14 mouse cellular contexts compared by ENCODE assay signal in the genomic region with DNA sequence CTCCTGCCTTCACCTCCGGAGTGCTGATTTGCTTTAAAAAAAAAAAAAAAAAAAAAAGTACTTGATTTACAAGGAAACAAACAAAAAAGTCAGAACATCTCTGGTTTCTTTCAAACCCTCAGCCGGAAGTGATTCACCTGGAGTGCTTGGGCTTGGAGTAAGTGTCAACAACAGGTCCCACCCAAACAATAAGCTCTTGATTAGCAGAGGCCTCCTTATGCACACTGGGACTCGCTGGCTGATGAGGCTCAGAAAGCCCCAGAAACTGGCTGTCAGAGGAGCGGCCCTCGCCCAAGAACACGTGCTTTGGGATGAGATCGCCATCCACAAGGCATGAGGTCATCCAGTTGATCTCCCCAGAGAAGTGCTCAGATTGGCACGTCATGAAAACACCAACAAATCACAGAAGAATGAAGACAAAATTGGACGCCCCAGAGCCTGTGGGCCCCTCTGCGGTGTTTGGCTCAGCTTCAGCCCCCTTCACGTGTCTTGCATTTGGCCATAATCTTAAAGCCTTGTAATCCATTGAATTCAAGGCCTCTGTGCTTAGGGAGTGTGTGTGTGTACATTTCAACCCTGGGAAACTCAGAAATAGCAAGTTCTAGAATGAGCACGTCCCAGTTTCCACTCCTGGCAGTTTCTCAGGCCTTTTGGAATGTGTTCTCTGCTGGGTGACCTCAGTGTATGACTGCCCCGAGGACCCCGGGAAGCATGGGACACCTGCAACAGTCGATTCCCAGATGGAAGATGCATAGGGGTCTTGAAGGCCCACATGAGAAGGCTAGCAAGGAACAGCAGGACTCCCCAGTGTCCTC.
DNase-seq lines count a peak whose midpoint lies in the region; ATAC-seq and TF ChIP-seq lines count a peak whose summit lies in the region.
"Had no signal": no experiment of that assay in that cellular context is flagged by ENCODE, and none has a peak within 500 bp of the region (broad histone marks: within the 10 kb centered on the region; RNA-seq: fewer than 3 reads in every experiment).

No protein-coding gene starts in this region.

- TF ChIP-seq CTCF in heart, postnatal 0 days (IDR thresholded peaks at IDR 0.05; ENCODE audit: low read depth): no peak
- TF ChIP-seq CTCF in thymus, adult 2 months (IDR thresholded peaks at IDR 0.05; ENCODE audit: borderline replicate concordance, control insufficient read depth, extremely low read depth, insufficient read depth, low read length, poor library complexity): no peak

- WGBS in limb, embryonic 13.5 days: 70% methylated on average over 15 of the region's 15 CpGs
- 85% methylated on average over 15 of the region's 15 CpGs for WGBS in limb, embryonic 10.5 days
- 63% methylated on average over 15 of the region's 15 CpGs for WGBS in heart, postnatal 0 days
- whole genome bisulfite sequencing in stomach, embryonic 15.5 days: 66% methylated on average over 15 of the region's 15 CpGs
- WGBS in thymus, adult 2 months: 90% methylated on average over 15 of the region's 15 CpGs

- H3K9me3 ChIP-seq in limb, embryonic 13.5 days: no peaks in the 10 kb centered on the region
- no peaks in the 10 kb centered on the region for H3K9me3 ChIP-seq in limb, embryonic 10.5 days (replicated peaks)
- no peaks in the 10 kb centered on the region for H3K9me3 ChIP-seq in heart, postnatal 0 days (replicated peaks; ENCODE audit: control insufficient read depth, low read length)
- H3K9me3 ChIP-seq in stomach, embryonic 15.5 days: no peaks in the 10 kb centered on the region
- H3K9me3 ChIP-seq: liver, embryonic 13.5 days; midbrain, embryonic 13.5 days had no signal

- no peak for DNase-seq in limb, embryonic 10.5 days (ENCODE audit: low spot score)
- peak; percentile 51 to 68 for DNase-seq in gastrocnemius, adult 8-10 months (ENCODE audit: low spot score in 2 of 2)
- DNase-seq in heart, postnatal 0 days (ENCODE audit: low spot score): no peak
- no peak for DNase-seq in thymus, adult 2 months
- DNase-seq in right cerebral cortex, postnatal 4 days: no peak
- DNase-seq in adrenal gland, postnatal 25 days: no peak
- DNase-seq: cerebellum, adult 11 months; kidney, adult 11 months; liver, embryonic 13.5 days; lung, postnatal 14 days had no signal

- no peaks in the 10 kb centered on the region for H3K36me3 ChIP-seq in limb, embryonic 13.5 days
- no peaks in the 10 kb centered on the region for H3K36me3 ChIP-seq in limb, embryonic 10.5 days
- no peaks in the 10 kb centered on the region for H3K36me3 ChIP-seq in heart, postnatal 0 days (replicated peaks; ENCODE audit: control insufficient read depth, insufficient read depth, low read length)
- no peaks in the 10 kb centered on the region for H3K36me3 ChIP-seq in stomach, embryonic 15.5 days
- H3K36me3 ChIP-seq in thymus, adult 2 months (ENCODE audit: control insufficient read depth, insufficient read depth, low read length): no peaks in the 10 kb centered on the region
- H3K36me3 ChIP-seq: liver, embryonic 13.5 days; midbrain, embryonic 13.5 days had no signal

- no peak overlapping the region for H3K9ac ChIP-seq in limb, embryonic 13.5 days
- H3K9ac ChIP-seq in heart, postnatal 0 days (replicated peaks; ENCODE audit: low read depth, low read length): no peak overlapping the region
- H3K9ac ChIP-seq in stomach, embryonic 15.5 days: no peak overlapping the region
- H3K9ac ChIP-seq: liver, embryonic 13.5 days; midbrain, embryonic 13.5 days had no signal

- TF ChIP-seq POLR2A in thymus, adult 2 months (IDR thresholded peaks at IDR 0.05; ENCODE audit: control insufficient read depth, extremely low read depth, insufficient read depth, low read length, poor library complexity): no peak

- H3K4me3 ChIP-seq in limb, embryonic 13.5 days: no peak overlapping the region
- no peak overlapping the region for H3K4me3 ChIP-seq in limb, embryonic 10.5 days
- no peak overlapping the region for H3K4me3 ChIP-seq in heart, postnatal 0 days (ENCODE audit: low read depth, low read length)
- H3K4me3 ChIP-seq in stomach, embryonic 15.5 days (replicated peaks): no peak overlapping the region
- no peak overlapping the region for H3K4me3 ChIP-seq in thymus, adult 2 months (ENCODE audit: control insufficient read depth, insufficient read depth, low read length)
- H3K4me3 ChIP-seq: left cerebral cortex, adult 2 months; liver, embryonic 13.5 days; midbrain, embryonic 13.5 days had no signal

- 0 out of 2 replicates have a peak, but pooled peaks cover 4% of the 10 kb centered on the region for H3K4me1 ChIP-seq in limb, embryonic 13.5 days
- H3K4me1 ChIP-seq in limb, embryonic 10.5 days: 0 out of 2 replicates have a peak, but pooled peaks cover 3% of the 10 kb centered on the region
- H3K4me1 ChIP-seq in heart, postnatal 0 days (ENCODE audit: control insufficient read depth, insufficient read depth): peaks cover 6% of the 10 kb centered on the region; the same call in 1 of the 2 replicates
- H3K4me1 ChIP-seq in stomach, embryonic 15.5 days: 0 out of 2 replicates have a peak, but pooled peaks cover 3% of the 10 kb centered on the region
- no peaks in the 10 kb centered on the region for H3K4me1 ChIP-seq in thymus, adult 2 months (replicated peaks; ENCODE audit: control insufficient read depth, insufficient read depth, low read length)
- H3K4me1 ChIP-seq: liver, embryonic 13.5 days; midbrain, embryonic 13.5 days had no signal

- no peak for TF ChIP-seq EP300 in heart, postnatal 0 days (IDR thresholded peaks at IDR 0.05; ENCODE audit: low read depth)

- H3K27ac ChIP-seq in limb, embryonic 13.5 days: no peak overlapping the region; the same call in 1 of the 2 replicates
- H3K27ac ChIP-seq in limb, embryonic 10.5 days: no peak overlapping the region; the same call in 1 of the 2 replicates
- H3K27ac ChIP-seq in heart, postnatal 0 days (ENCODE audit: low read depth): 0 out of 2 replicates have a peak overlapping the region, but pooled peaks have one; percentile 39
- 0 out of 2 replicates have a peak overlapping the region, but pooled peaks have one; percentile 11 for H3K27ac ChIP-seq in stomach, embryonic 15.5 days
- no peak overlapping the region for H3K27ac ChIP-seq in thymus, adult 2 months (ENCODE audit: control insufficient read depth, insufficient read depth, low read length)
- H3K27ac ChIP-seq: left cerebral cortex, adult 2 months; liver, embryonic 13.5 days; midbrain, embryonic 13.5 days had no signal

- no peak overlapping the region for H3K4me2 ChIP-seq in limb, embryonic 13.5 days (replicated peaks)
- no peak overlapping the region for H3K4me2 ChIP-seq in heart, postnatal 0 days (ENCODE audit: low read depth, low read length)
- no peak overlapping the region for H3K4me2 ChIP-seq in stomach, embryonic 15.5 days
- H3K4me2 ChIP-seq: liver, embryonic 13.5 days; midbrain, embryonic 13.5 days had no signal

- no peaks in the 10 kb centered on the region for H3K27me3 ChIP-seq in limb, embryonic 13.5 days
- no peaks in the 10 kb centered on the region for H3K27me3 ChIP-seq in limb, embryonic 10.5 days (ENCODE audit: low read depth, poor library complexity, severe bottlenecking)
- no peaks in the 10 kb centered on the region for H3K27me3 ChIP-seq in heart, postnatal 0 days (ENCODE audit: control insufficient read depth, insufficient read depth, low read length)
- H3K27me3 ChIP-seq in stomach, embryonic 15.5 days (replicated peaks): no peaks in the 10 kb centered on the region
- no peaks in the 10 kb centered on the region for H3K27me3 ChIP-seq in thymus, adult 2 months (ENCODE audit: control insufficient read depth, insufficient read depth, low read length)
- H3K27me3 ChIP-seq: liver, embryonic 13.5 days; midbrain, embryonic 13.5 days had no signal

- ATAC-seq in limb, embryonic 13.5 days (ENCODE audit: low FRiP score, low read depth): peak; percentile 71
- peak; percentile 53 for ATAC-seq in heart, postnatal 0 days (ENCODE audit: insufficient read depth, low read depth)
- no peak for ATAC-seq in stomach, embryonic 15.5 days (ENCODE audit: insufficient read depth, low FRiP score, low read depth)
- ATAC-seq: midbrain, embryonic 13.5 days had no signal

Comparison
In these comparisons a context has a peak if more than half of its experiments do, and no peak if none do; other contexts are left out.
1. H3K27ac ChIP-seq: peak in heart, postnatal 0 days (single experiment) and stomach, embryonic 15.5 days (single experiment); none in limb, embryonic 13.5 days (single experiment), limb, embryonic 10.5 days (single experiment) and thymus, adult 2 months (single experiment).
2. DNase-seq: peak in gastrocnemius, adult 8-10 months (2 of 2); none in limb, embryonic 10.5 days (single experiment), heart, postnatal 0 days (single experiment), thymus, adult 2 months (single experiment), right cerebral cortex, postnatal 4 days (single experiment) and adrenal gland, postnatal 25 days (single experiment).